Mouse (Mus musculus) limb, embryonic 10.5 days (tissue): Measurements from ENCODE around the gene Hist2h4. TPM values are rescaled to one million over a fixed set of nuclear protein-coding genes. Genes with fewer than 3 reads are reported as not detected.
"Not testable (repeated sequence)": the region's sequence is repeated elsewhere in the genome, so short reads cannot be mapped to it uniquely, and the experiment has no call there.

Experiments
- DNase-seq: peaks from one replicate; pipeline ENCODE4 v3.0.0-alpha.2; 2017; ENCODE audit warnings: low spot score
- H3K27ac ChIP-seq: fragments of 300-500 bp; sonication (generic); 2 replicates; pipeline ENCODE4 v1.5.1; 2016; ENCODE audit warnings: mild to moderate bottlenecking
- H3K27me3 ChIP-seq: fragments of 300-500 bp; sonication (generic); 2 replicates; pipeline ENCODE4 v1.6.1; 2016; ENCODE audit warnings: low read depth, mild to moderate bottlenecking; ENCODE audit not compliant: poor library complexity, severe bottlenecking
- H3K36me3 ChIP-seq: fragments of 300-500 bp; sonication (generic); 2 replicates; pipeline ENCODE4 v1.6.1; 2016; ENCODE audit warnings: mild to moderate bottlenecking, moderate library complexity
- H3K4me1 ChIP-seq: fragments of 300-500 bp; sonication (generic); 2 replicates; pipeline ENCODE4 v1.6.1; 2016
- H3K4me3 ChIP-seq: fragments of 300-500 bp; sonication (generic); 2 replicates; pipeline ENCODE4 v1.5.1; 2016; ENCODE audit warnings: mild to moderate bottlenecking, moderate library complexity
- H3K9me3 ChIP-seq: fragments of 300-500 bp; sonication (generic); replicated peaks from 2 replicates; pipeline ENCODE4 v1.6.1; 2016; ENCODE audit warnings: mild to moderate bottlenecking
- WGBS: fragments of 180-500 bp; shearing (Covaris S2); methylation state at CpG from one replicate; pipeline ENCODE4 v1.1.7; 2016; 5-methylcytosine and 5-hydroxymethylcytosine counted together
- microRNA-seq: library from miRNA; unstranded; fragments of <30 nt; microRNA quantifications from one replicate; pipeline ENCODE4, GENCODE M21; 2017
- polyA plus RNA-seq: library from polyadenylated mRNA; unstranded; fragments of >200 nt; fragmentation: Nextera tagmentation; extraction: Ambion mirVana; gene quantifications from 2 replicates; pipeline ENCODE4 v1.2.1, GENCODE M21; 2016

Hist2h4 gene
- polyA plus RNA-seq, 1 experiment from 2014 or later: 9.4 TPM

DNA sequence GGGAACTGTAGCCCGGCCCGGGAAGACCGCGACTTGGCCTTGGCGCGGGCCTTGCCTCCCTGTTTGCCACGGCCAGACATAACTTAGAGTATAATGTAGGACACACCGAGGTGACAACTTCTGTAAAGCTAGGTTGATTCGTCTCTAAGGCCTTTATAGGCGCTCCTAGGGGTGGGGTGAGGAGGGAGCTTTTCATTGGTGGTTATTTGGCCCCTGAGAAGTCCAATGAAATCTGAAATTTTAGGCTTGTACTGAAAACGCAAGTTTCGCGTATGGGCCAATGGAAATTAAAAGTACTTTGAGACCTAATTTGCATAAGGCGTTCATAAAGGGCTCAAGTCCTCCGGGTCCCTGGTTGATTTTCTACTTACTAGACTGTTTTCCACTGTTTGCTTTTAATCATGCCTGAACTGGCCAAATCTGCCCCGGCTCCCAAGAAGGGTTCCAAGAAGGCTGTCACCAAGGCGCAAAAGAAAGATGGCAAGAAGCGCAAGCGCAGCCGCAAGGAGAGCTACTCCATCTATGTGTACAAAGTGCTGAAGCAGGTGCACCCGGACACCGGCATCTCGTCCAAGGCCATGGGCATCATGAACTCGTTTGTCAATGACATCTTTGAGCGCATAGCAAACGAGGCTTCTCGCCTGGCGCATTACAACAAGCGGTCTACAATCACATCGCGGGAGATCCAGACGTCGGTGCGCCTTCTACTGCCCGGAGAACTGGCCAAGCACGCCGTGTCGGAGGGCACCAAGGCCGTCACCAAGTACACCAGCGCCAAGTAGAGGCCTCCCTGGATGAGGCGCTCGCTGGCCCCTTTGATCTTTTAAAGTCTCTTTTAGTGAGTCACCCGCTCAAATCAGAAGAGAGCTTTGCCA is 42.1 kb downstream of the Hist2h4 start, which contains the start of the genes Hist2h2ac and Hist2h2be:
TSS of gene Hist2h2ac (minus strand) at position 116 of the 875 bp plus-strand sequence.
TSS of gene Hist2h2be (plus strand) at position 355 of the 875 bp plus-strand sequence.
- no peaks in the 10 kb centered on the region for H3K27me3 ChIP-seq
- H3K9me3 ChIP-seq: no peaks in the 10 kb centered on the region
- under 1% methylated on average over 43 of the region's 43 CpGs for WGBS
- peak within 1 kb of the TSS; percentile 65 for H3K4me3 ChIP-seq
- peaks cover 29% of the 10 kb centered on the region for H3K4me1 ChIP-seq
- peak; percentile 80 for DNase-seq
- H3K27ac ChIP-seq: peak within 1 kb of the TSS; percentile 97
- no peaks in the 10 kb centered on the region for H3K36me3 ChIP-seq

DNA sequence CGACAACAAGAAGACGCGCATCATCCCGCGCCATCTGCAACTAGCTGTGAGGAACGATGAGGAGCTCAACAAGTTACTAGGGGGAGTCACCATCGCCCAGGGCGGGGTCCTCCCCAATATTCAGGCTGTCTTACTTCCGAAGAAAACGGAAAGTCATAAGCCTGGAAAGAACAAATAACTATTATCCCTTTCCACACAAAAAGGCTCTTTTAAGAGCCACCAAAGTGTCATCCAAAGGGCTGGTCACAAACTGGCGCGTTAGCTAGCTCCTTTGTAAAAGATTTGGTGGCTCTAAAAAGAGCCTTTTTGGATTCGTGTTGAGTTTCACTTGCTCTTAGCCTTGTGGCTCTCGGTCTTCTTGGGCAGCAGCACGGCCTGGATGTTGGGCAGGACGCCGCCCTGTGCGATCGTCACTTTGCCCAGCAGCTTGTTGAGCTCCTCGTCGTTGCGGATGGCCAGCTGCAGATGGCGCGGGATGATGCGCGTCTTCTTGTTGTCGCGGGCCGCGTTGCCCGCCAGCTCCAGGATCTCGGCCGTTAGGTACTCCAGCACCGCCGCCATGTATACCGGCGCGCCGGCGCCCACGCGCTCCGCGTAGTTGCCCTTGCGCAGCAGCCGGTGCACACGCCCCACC is 42.9 kb downstream of the Hist2h4 start:
- peak; percentile 59 for DNase-seq
- Histone ChIP-seq H3K4me1 (peaks cover 28% of the 10 kb centered on the region), H3K4me3 (peak overlapping the region; percentile 65), H3K27ac (peak overlapping the region; percentile 97)
- H3K36me3 ChIP-seq, H3K27me3 ChIP-seq, H3K9me3 ChIP-seq: not testable (repeated sequence)
- WGBS: under 1% methylated on average over 31 of the region's 47 CpGs

GRCm38 (mm10) chr3:96219661-96220130 is 43.4 kb downstream of the Hist2h4 start, which contains the start of the genes Bola1 and Hist2h2ab:
Gene Bola1, minus strand, starts transcription at chr3:96219709.
Gene Hist2h2ab, plus strand, starts transcription at chr3:96219865.
- under 1% methylated on average over 37 of the region's 37 CpGs for WGBS
- H3K27me3 ChIP-seq: no peaks in the 10 kb centered on the region
- DNase-seq: peak; percentile 82
- peak within 1 kb of the TSS; percentile 97 for H3K27ac ChIP-seq
- peak within 1 kb of the TSS; percentile 65 for H3K4me3 ChIP-seq
- H3K9me3 ChIP-seq: no peaks in the 10 kb centered on the region
- H3K36me3 ChIP-seq: no peaks in the 10 kb centered on the region
- H3K4me1 ChIP-seq: peaks cover 28% of the 10 kb centered on the region

- Histone ChIP-seq H3K27me3 (no peaks in the 10 kb centered on the region), H3K4me3 (peak overlapping the region; percentile 65), H3K27ac (peak overlapping the region; percentile 97), H3K36me3 (no peaks in the 10 kb centered on the region), H3K4me1 (peaks cover 28% of the 10 kb centered on the region), H3K9me3 (no peaks in the 10 kb centered on the region)
- DNase-seq: peak; percentile 61
- WGBS: under 1% methylated on average over 12 of the region's 12 CpGs
Observed at GRCm38 (mm10) chr3:96219191-96219641, 43.9 kb downstream of the Hist2h4 start.

Small RNAs within 50 kb of the gene (microRNA-seq; reads per million reads assigned to microRNA genes)
- gene Gm44492: not detected
- not detected for gene Gm47311
- not detected for gene Gm47313

Other genes starting within 250 kb of the Hist2h4 start
- gene Vps45, start 204.8 kb downstream of the Hist2h4 start, polyA plus RNA-seq: 22.4 and 23.6 TPM in 2 replicates
- 18.6 and 19.2 TPM in 2 replicates for gene Otud7b, start 158.8 kb downstream of the Hist2h4 start, polyA plus RNA-seq
- gene Mtmr11, start 101.3 kb downstream of the Hist2h4 start, polyA plus RNA-seq: 10.8 and 18.2 TPM in 2 replicates
- gene Sf3b4, start 91.0 kb downstream of the Hist2h4 start, polyA plus RNA-seq: 290 and 304 TPM in 2 replicates
- gene Sv2a, start 82.2 kb downstream of the Hist2h4 start, polyA plus RNA-seq: 3.6 and 3.9 TPM in 2 replicates
- 74.2 and 76.5 TPM in 2 replicates for gene Bola1, start 43.6 kb downstream of the Hist2h4 start, polyA plus RNA-seq
- 0.63 and 1.2 TPM in 2 replicates for gene Hist2h2ab, start 43.4 kb downstream of the Hist2h4 start, polyA plus RNA-seq
- 11.7 and 16.3 TPM in 2 replicates for gene Hist2h2ac, start 42.4 kb downstream of the Hist2h4 start, polyA plus RNA-seq
- gene Hist2h2be, start 42.2 kb downstream of the Hist2h4 start, polyA plus RNA-seq: 3.4 and 5.8 TPM in 2 replicates
- gene Hist2h3c2, start 24.2 kb downstream of the Hist2h4 start, polyA plus RNA-seq: 6.5 and 7.3 TPM in 2 replicates
- gene Hist2h2aa2, start 23.0 kb downstream of the Hist2h4 start, polyA plus RNA-seq: 18.9 and 27.3 TPM in 2 replicates
- 12.7 and 15.9 TPM in 2 replicates for gene Hist2h2aa1, start 17.8 kb downstream of the Hist2h4 start, polyA plus RNA-seq
- gene Hist2h3c1, start 16.6 kb downstream of the Hist2h4 start, polyA plus RNA-seq: 0.41 TPM in 1 of 2 replicates, not detected in the other
- gene Hist2h3b, start 5.3 kb upstream of the Hist2h4 start, polyA plus RNA-seq: 48.3 and 54.0 TPM in 2 replicates
- gene Hist2h2bb, start 6.4 kb upstream of the Hist2h4 start, polyA plus RNA-seq: 8.2 and 10.7 TPM in 2 replicates
- 0.60 and 0.85 TPM in 2 replicates for gene Fcgr1, start 30.7 kb upstream of the Hist2h4 start, polyA plus RNA-seq
- gene BC107364, start 189.0 kb upstream of the Hist2h4 start, polyA plus RNA-seq: 0.14 TPM in 1 of 2 replicates, not detected in the other